Mouse (Mus musculus) liver, embryonic 12.5 days (tissue): ENCODE measurements around the gene Tcf12. TPM values are rescaled to one million over a fixed set of nuclear protein-coding genes. Genes with fewer than 3 reads are reported as not detected.

Experiments used
- ATAC-seq: fragments of 200-750 bp; cut with Nextera tagmentation; 2 replicates; pipeline ENCODE4 v1.8.0; 2017; ENCODE audit warnings: moderate number of reproducible peaks, mild to moderate bottlenecking, moderate library complexity
- H3K27ac ChIP-seq: fragments of 300-500 bp; sonication (generic); 2 replicates; pipeline ENCODE4 v1.5.1; 2016; ENCODE audit warnings: mild to moderate bottlenecking
- H3K27me3 ChIP-seq: fragments of 300-500 bp; sonication (generic); replicated peaks from 2 replicates; pipeline ENCODE4 v1.6.1; 2016; ENCODE audit warnings: mild to moderate bottlenecking, moderate library complexity
- H3K36me3 ChIP-seq: fragments of 300-500 bp; sonication (generic); 2 replicates; pipeline ENCODE4 v1.6.1; 2016; ENCODE audit warnings: mild to moderate bottlenecking, moderate library complexity
- H3K4me1 ChIP-seq: fragments of 300-500 bp; sonication (generic); 2 replicates; pipeline ENCODE4 v1.6.1; 2016
- H3K4me2 ChIP-seq: fragments of 300-500 bp; sonication (generic); 2 replicates; pipeline ENCODE4 v1.6.1; 2016; ENCODE audit warnings: mild to moderate bottlenecking, moderate library complexity
- H3K4me3 ChIP-seq: fragments of 300-500 bp; sonication (generic); 2 replicates; pipeline ENCODE4 v1.5.1; 2016; ENCODE audit warnings: mild to moderate bottlenecking, moderate library complexity
- H3K9ac ChIP-seq: fragments of 300-500 bp; sonication (generic); 2 replicates; pipeline ENCODE4 v1.6.1; 2016; ENCODE audit warnings: mild to moderate bottlenecking, moderate library complexity
- H3K9me3 ChIP-seq: fragments of 300-500 bp; sonication (generic); replicated peaks from 2 replicates; pipeline ENCODE4 v1.6.1; 2016; ENCODE audit warnings: mild to moderate bottlenecking, moderate library complexity
- WGBS: fragments of 180-500 bp; shearing (Covaris S2); methylation state at CpG from one replicate; pipeline ENCODE4 v1.1.7; 2016; ENCODE audit not compliant: insufficient replicate concordance; 5-methylcytosine and 5-hydroxymethylcytosine counted together
- polyA plus RNA-seq: library from polyadenylated mRNA; unstranded; fragments of >200 nt; fragmentation: Nextera tagmentation; extraction: Ambion mirVana; gene quantifications from 2 replicates; pipeline ENCODE4 v1.2.1, GENCODE M21; 2016

Tcf12 gene
- polyA plus RNA-seq, 1 experiment from 2014 or later: 19.9 TPM

- 72% methylated on average over 3 of the region's 3 CpGs for WGBS
- no peak for ATAC-seq
- H3K9me3 ChIP-seq: no peaks in the 10 kb centered on the region
- no peaks in the 10 kb centered on the region for H3K27me3 ChIP-seq
- H3K27ac ChIP-seq: no peak overlapping the region
- H3K4me3 ChIP-seq: no peak overlapping the region
- no peaks in the 10 kb centered on the region for H3K36me3 ChIP-seq
- no peak overlapping the region for H3K9ac ChIP-seq
- H3K4me1 ChIP-seq: peaks cover 25% of the 10 kb centered on the region
- no peak overlapping the region for H3K4me2 ChIP-seq
These were observed 176.8 kb downstream of the Tcf12 start for GRCm38 (mm10) chr9:71934833-71935232.

- H3K36me3 ChIP-seq: no peaks in the 10 kb centered on the region
These were observed 179.7 kb downstream of the Tcf12 start for GRCm38 (mm10) chr9:71931965-71932364.

GRCm38 (mm10) chr9:71931358-71931715, 180.3 kb downstream of the Tcf12 start:
- Histone ChIP-seq H3K36me3 (no peaks in the 10 kb centered on the region), H3K9me3 (no peaks in the 10 kb centered on the region), H3K4me2 (peak overlapping the region; percentile 55), H3K4me1 (peaks cover 25% of the 10 kb centered on the region), H3K9ac (peak overlapping the region; percentile 35; the same call in 1 of the 2 replicates), H3K27ac (peak overlapping the region; percentile 81), H3K4me3 (peak overlapping the region; percentile 14; the same call in 1 of the 2 replicates), H3K27me3 (no peaks in the 10 kb centered on the region)
- 32% methylated on average over 8 of the region's 8 CpGs for WGBS
- peak; percentile 72 for ATAC-seq

More at GRCm38 (mm10) chr9:71931965-71932364, 179.7 kb downstream of the Tcf12 start:
- Histone ChIP-seq H3K9me3 (no peaks in the 10 kb centered on the region), H3K4me3 (no peak overlapping the region), H3K27me3 (no peaks in the 10 kb centered on the region), H3K9ac (no peak overlapping the region), H3K4me1 (peaks cover 25% of the 10 kb centered on the region), H3K27ac (peak overlapping the region; percentile 51; the same call in 1 of the 2 replicates), H3K4me2 (no peak overlapping the region)
- no peak for ATAC-seq

- peak; percentile 90 for ATAC-seq
- no peak overlapping the region for H3K4me3 ChIP-seq
- H3K27me3 ChIP-seq: no peaks in the 10 kb centered on the region
- H3K9me3 ChIP-seq: no peaks in the 10 kb centered on the region
- H3K4me1 ChIP-seq: peaks cover 25% of the 10 kb centered on the region
- peak overlapping the region; percentile 55 for H3K4me2 ChIP-seq
- peak overlapping the region; percentile 35 for H3K9ac ChIP-seq
- peak overlapping the region; percentile 81 for H3K27ac ChIP-seq
- 30% methylated on average over 3 of the region's 3 CpGs for WGBS
- H3K36me3 ChIP-seq: no peaks in the 10 kb centered on the region
These were observed 181.0 kb downstream of the Tcf12 start for GRCm38 (mm10) chr9:71930431-71931357.

- Histone ChIP-seq H3K27ac (no peak overlapping the region), H3K4me3 (no peak overlapping the region), H3K9me3 (no peaks in the 10 kb centered on the region), H3K9ac (no peak overlapping the region), H3K4me2 (no peak overlapping the region), H3K4me1 (no peaks in the 10 kb centered on the region), H3K36me3 (0 out of 2 replicates have a peak, but pooled peaks cover 6% of the 10 kb centered on the region), H3K27me3 (no peaks in the 10 kb centered on the region)
- ATAC-seq: no peak
These were observed 195.1 kb downstream of the Tcf12 start for GRCm38 (mm10) chr9:71916662-71916953.

GRCm38 (mm10) chr9:71915871-71916661, 195.6 kb downstream of the Tcf12 start:
- no peak overlapping the region for H3K9ac ChIP-seq
- H3K27me3 ChIP-seq: no peaks in the 10 kb centered on the region
- H3K4me2 ChIP-seq: no peak overlapping the region
- no peak overlapping the region for H3K27ac ChIP-seq
- no peaks in the 10 kb centered on the region for H3K9me3 ChIP-seq
- 0 out of 2 replicates have a peak, but pooled peaks cover 3% of the 10 kb centered on the region for H3K36me3 ChIP-seq
- no peaks in the 10 kb centered on the region for H3K4me1 ChIP-seq
- ATAC-seq: no peak
- no peak overlapping the region for H3K4me3 ChIP-seq
- 77% methylated on average over 6 of the region's 6 CpGs for WGBS

- Histone ChIP-seq H3K36me3 (peaks cover 10% of the 10 kb centered on the region), H3K4me3 (no peak overlapping the region), H3K27ac (no peak overlapping the region), H3K9ac (no peak overlapping the region), H3K27me3 (no peaks in the 10 kb centered on the region), H3K4me1 (peaks cover 4% of the 10 kb centered on the region; the same call in 1 of the 2 replicates), H3K9me3 (no peaks in the 10 kb centered on the region), H3K4me2 (no peak overlapping the region)
- ATAC-seq: no peak
- 41% methylated on average over 2 of the region's 2 CpGs for WGBS
These were observed 205.1 kb downstream of the Tcf12 start for GRCm38 (mm10) chr9:71906522-71906921.

GRCm38 (mm10) chr9:71898852-71899251, 212.8 kb downstream of the Tcf12 start:
- H3K9me3 ChIP-seq: no peaks in the 10 kb centered on the region
- H3K36me3 ChIP-seq: no peaks in the 10 kb centered on the region
- H3K27ac ChIP-seq: no peak overlapping the region
- ATAC-seq: no peak
- 0 out of 2 replicates have a peak, but pooled peaks cover 3% of the 10 kb centered on the region for H3K4me1 ChIP-seq
- WGBS: 58% methylated on average over 5 of the region's 5 CpGs
- H3K27me3 ChIP-seq: no peaks in the 10 kb centered on the region
- no peak overlapping the region for H3K4me3 ChIP-seq
- no peak overlapping the region for H3K9ac ChIP-seq
- H3K4me2 ChIP-seq: no peak overlapping the region

- H3K4me1 ChIP-seq: 0 out of 2 replicates have a peak, but pooled peaks cover 3% of the 10 kb centered on the region
- H3K4me2 ChIP-seq: no peak overlapping the region
- no peaks in the 10 kb centered on the region for H3K27me3 ChIP-seq
- H3K27ac ChIP-seq: no peak overlapping the region
- H3K36me3 ChIP-seq: no peaks in the 10 kb centered on the region
- 90% methylated on average over 1 of the region's 1 CpGs for whole genome bisulfite sequencing
- no peaks in the 10 kb centered on the region for H3K9me3 ChIP-seq
- H3K4me3 ChIP-seq: no peak overlapping the region
- no peak for ATAC-seq
- no peak overlapping the region for H3K9ac ChIP-seq
These were observed 214.3 kb downstream of the Tcf12 start for GRCm38 (mm10) chr9:71897399-71897798.

- Histone ChIP-seq H3K4me3 (no peak overlapping the region), H3K27me3 (no peaks in the 10 kb centered on the region), H3K27ac (no peak overlapping the region), H3K9me3 (no peaks in the 10 kb centered on the region), H3K4me2 (no peak overlapping the region), H3K36me3 (no peaks in the 10 kb centered on the region), H3K9ac (no peak overlapping the region), H3K4me1 (0 out of 2 replicates have a peak, but pooled peaks cover 3% of the 10 kb centered on the region)
- WGBS: 48% methylated on average over 2 of the region's 2 CpGs
- no peak for ATAC-seq
These were observed 215.5 kb downstream of the Tcf12 start for GRCm38 (mm10) chr9:71895931-71896724.

- H3K4me1 ChIP-seq: 0 out of 2 replicates have a peak, but pooled peaks cover 3% of the 10 kb centered on the region
- ATAC-seq: no peak
- H3K4me3 ChIP-seq: no peak overlapping the region
- H3K9ac ChIP-seq: no peak overlapping the region
- H3K4me2 ChIP-seq: no peak overlapping the region
- WGBS: 79% methylated on average over 7 of the region's 7 CpGs
- H3K27me3 ChIP-seq: no peaks in the 10 kb centered on the region
- H3K27ac ChIP-seq: no peak overlapping the region
- H3K36me3 ChIP-seq: no peaks in the 10 kb centered on the region
- H3K9me3 ChIP-seq: no peaks in the 10 kb centered on the region
These were observed 216.4 kb downstream of the Tcf12 start for GRCm38 (mm10) chr9:71895291-71895690.
